In the genomic region with DNA sequence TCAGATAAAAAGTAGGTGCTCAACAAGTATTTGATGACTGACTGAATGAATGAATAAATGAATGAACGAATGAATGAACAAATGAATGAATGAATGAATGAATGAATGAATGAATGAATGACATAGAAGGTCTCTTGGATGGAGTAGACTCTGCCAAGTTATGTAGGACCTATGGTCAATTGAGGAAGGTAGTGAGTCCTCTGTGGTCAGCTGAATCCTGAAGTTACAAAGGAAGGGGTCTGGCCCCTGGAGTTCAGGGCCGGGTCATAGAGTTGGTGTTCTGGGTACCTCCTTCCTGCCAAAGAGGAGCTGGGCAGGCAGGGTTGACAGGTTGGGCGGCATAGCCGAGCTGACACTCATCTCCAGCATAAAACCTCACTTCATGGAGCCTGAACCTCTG, we compare ENCODE assay signal across 23 mouse cellular contexts. TPM values are rescaled to one million over a fixed set of nuclear protein-coding genes. Genes with fewer than 3 reads are reported as not detected.
DNase-seq lines count a peak whose midpoint lies in the region; ATAC-seq and TF ChIP-seq lines count a peak whose summit lies in the region.
"Had no signal": no experiment of that assay in that cellular context is flagged by ENCODE, and none has a peak within 500 bp of the region (broad histone marks: within the 10 kb centered on the region; RNA-seq: fewer than 3 reads in every experiment).

A gene (plus strand): TSS at position 301 of the 400 bp plus-strand sequence.

- TF ChIP-seq CTCF in lung, adult 2 months (IDR thresholded peaks at IDR 0.05; ENCODE audit: insufficient read depth, low read length), result no peak
- no peak for TF ChIP-seq CTCF in lung, postnatal 0 days (IDR thresholded peaks at IDR 0.05)
- no peak for TF ChIP-seq CTCF in E14TG2a.4 (conservative IDR thresholded peaks at IDR 0.05; ENCODE audit: low read length)
- no peak for TF ChIP-seq CTCF in small intestine, adult 2 months (IDR thresholded peaks at IDR 0.05; ENCODE audit: extremely low read depth, insufficient read length, insufficient replicate concordance, low read depth, low read length)

- TF ChIP-seq EP300 in lung, postnatal 0 days (IDR thresholded peaks at IDR 0.05), result no peak

- no peaks in the 10 kb centered on the region for H3K9me3 ChIP-seq in lung, postnatal 0 days (ENCODE audit: low read length)
- H3K9me3 ChIP-seq in E14TG2a.4 (ENCODE audit: low read length), result no peaks in the 10 kb centered on the region
- no peaks in the 10 kb centered on the region for H3K9me3 ChIP-seq in intestine, embryonic 15.5 days
- H3K9me3 ChIP-seq: embryonic facial prominence, embryonic 10.5 days; forebrain, embryonic 13.5 days; G1E; hindbrain, embryonic 13.5 days had no signal

- no peak within 1 kb of the TSS for H3K4me2 ChIP-seq in lung, postnatal 0 days (replicated peaks; ENCODE audit: low read depth, low read length)
- H3K4me2 ChIP-seq in intestine, embryonic 15.5 days (replicated peaks), result no peak within 1 kb of the TSS
- H3K4me2 ChIP-seq: forebrain, embryonic 13.5 days; hindbrain, embryonic 13.5 days had no signal

- DNase-seq in lung, adult 2 months, result no peak
- no peak for DNase-seq in lung, postnatal 0 days (ENCODE audit: low spot score)
- no peak for DNase-seq in retina, postnatal 1 day
- DNase-seq in gastrocnemius, postnatal 10 days, result no peak
- DNase-seq: adrenal gland, postnatal 10 days; cerebellum, adult 2 months; forebrain, postnatal 0 days; gastrocnemius, postnatal 25 days; heart, adult 11 months; heart, postnatal 10 days had no signal

- ATAC-seq in lung, postnatal 0 days, result no peak
- peak; percentile 19 for ATAC-seq in intestine, embryonic 15.5 days
- no peak for ATAC-seq in cerebellum, adult (ENCODE audit: insufficient number of reproducible peaks, low FRiP score, low TSS enrichment)
- ATAC-seq: forebrain, embryonic 13.5 days; forebrain, postnatal 0 days had no signal

- no peak within 1 kb of the TSS for H3K4me3 ChIP-seq in lung, adult 2 months (replicated peaks; ENCODE audit: extremely low read depth, low read depth, low read length)
- no peak within 1 kb of the TSS for H3K4me3 ChIP-seq in lung, postnatal 0 days (ENCODE audit: low read depth, low read length)
- H3K4me3 ChIP-seq in E14TG2a.4 (replicated peaks; ENCODE audit: low read length), result peak within 1 kb of the TSS; percentile 35; the same call in 1 of the 2 replicates
- H3K4me3 ChIP-seq in intestine, embryonic 15.5 days (replicated peaks), result no peak within 1 kb of the TSS
- peak within 1 kb of the TSS; percentile 16 for H3K4me3 ChIP-seq in small intestine, adult 2 months (ENCODE audit: low read depth, low read length)
- H3K4me3 ChIP-seq: embryonic facial prominence, embryonic 10.5 days; forebrain, embryonic 13.5 days; hindbrain, embryonic 13.5 days had no signal

- no peaks in the 10 kb centered on the region for H3K36me3 ChIP-seq in lung, postnatal 0 days (ENCODE audit: insufficient read depth, low read length)
- no peaks in the 10 kb centered on the region for H3K36me3 ChIP-seq in E14TG2a.4 (ENCODE audit: insufficient read depth, low read length)
- H3K36me3 ChIP-seq in intestine, embryonic 15.5 days, result no peaks in the 10 kb centered on the region
- H3K36me3 ChIP-seq in small intestine, adult 2 months (ENCODE audit: control insufficient read depth, insufficient read depth, low read length), result no peaks in the 10 kb centered on the region
- H3K36me3 ChIP-seq: embryonic facial prominence, embryonic 10.5 days; G1E; hindbrain, embryonic 13.5 days had no signal

- H3K4me1 ChIP-seq in lung, adult 2 months (ENCODE audit: control insufficient read depth, insufficient read depth, low read length), result no peaks in the 10 kb centered on the region
- no peaks in the 10 kb centered on the region for H3K4me1 ChIP-seq in lung, postnatal 0 days (ENCODE audit: insufficient read depth, low read depth, low read length)
- peaks cover 36% of the 10 kb centered on the region for H3K4me1 ChIP-seq in E14TG2a.4 (replicated peaks; ENCODE audit: low read depth, low read length)
- no peaks in the 10 kb centered on the region for H3K4me1 ChIP-seq in intestine, embryonic 15.5 days (replicated peaks)
- H3K4me1 ChIP-seq in small intestine, adult 2 months (ENCODE audit: control insufficient read depth, insufficient read depth, insufficient read length, low read length), result peaks cover 22% of the 10 kb centered on the region
- H3K4me1 ChIP-seq: embryonic facial prominence, embryonic 10.5 days; forebrain, embryonic 13.5 days; hindbrain, embryonic 13.5 days had no signal

- WGBS in lung, adult 2 months, result 58% methylated on average over 4 of the region's 4 CpGs
- WGBS in lung, postnatal 0 days, result 61% methylated on average over 4 of the region's 4 CpGs
- WGBS in intestine, embryonic 15.5 days, result 71% methylated on average over 4 of the region's 4 CpGs
- WGBS in small intestine, adult 2 months, result 44% methylated on average over 4 of the region's 4 CpGs

- TF ChIP-seq POLR2A in lung, adult 2 months (IDR thresholded peaks at IDR 0.05; ENCODE audit: borderline replicate concordance, extremely low read depth, low read depth, low read length), result no peak
- no peak for TF ChIP-seq POLR2A in small intestine, adult 2 months (IDR thresholded peaks at IDR 0.05; ENCODE audit: low read depth, low read length)

- no peak within 1 kb of the TSS for H3K9ac ChIP-seq in lung, postnatal 0 days (replicated peaks; ENCODE audit: low read depth)
- H3K9ac ChIP-seq in intestine, embryonic 15.5 days, result no peak within 1 kb of the TSS
- H3K9ac ChIP-seq: forebrain, embryonic 13.5 days; forebrain, postnatal 0 days; hindbrain, embryonic 13.5 days had no signal

- H3K27ac ChIP-seq in lung, postnatal 0 days (ENCODE audit: low read length), result no peak within 1 kb of the TSS
- peak within 1 kb of the TSS; percentile 24; the same call in 1 of the 2 replicates for H3K27ac ChIP-seq in intestine, embryonic 15.5 days
- H3K27ac ChIP-seq in small intestine, adult 2 months (ENCODE audit: insufficient read depth, low read depth, low read length), result peak within 1 kb of the TSS; percentile 91
- H3K27ac ChIP-seq: embryonic facial prominence, embryonic 10.5 days; forebrain, embryonic 13.5 days; hindbrain, embryonic 13.5 days; hindbrain, postnatal 0 days had no signal

- H3K27me3 ChIP-seq in lung, postnatal 0 days (replicated peaks; ENCODE audit: insufficient read depth, low read length), result no peaks in the 10 kb centered on the region
- H3K27me3 ChIP-seq in E14TG2a.4 (ENCODE audit: insufficient read depth, low read length), result no peaks in the 10 kb centered on the region
- no peaks in the 10 kb centered on the region for H3K27me3 ChIP-seq in intestine, embryonic 15.5 days (replicated peaks)
- no peaks in the 10 kb centered on the region for H3K27me3 ChIP-seq in small intestine, adult 2 months (ENCODE audit: control insufficient read depth, insufficient read depth, low read length)
- H3K27me3 ChIP-seq: forebrain, embryonic 13.5 days; hindbrain, embryonic 13.5 days had no signal

RNA-seq across cellular contexts. Expression of the gene that starts here (rescaled TPM):
- 0.24 and 12.9 TPM in 2 replicates for polyA plus RNA-seq in lung, adult 2 months (2012; rRNA removed)
- 0.18 TPM in 2 replicates for polyA plus RNA-seq in lung, postnatal 0 days (2015; fragmentation: Nextera tagmentation; extraction: Ambion mirVana)
- 0.11 and 0.18 TPM in 2 replicates for polyA plus RNA-seq in intestine, embryonic 15.5 days (2015; fragmentation: Nextera tagmentation; extraction: Ambion mirVana)
- 3.9 and 4.0 TPM in 2 replicates for polyA plus RNA-seq in small intestine, adult 2 months (2012; rRNA removed)
- not detected for total RNA-seq in gastrocnemius, postnatal 10 days (2021)
- total RNA-seq: adrenal gland, postnatal 4 days; forebrain, postnatal 0 days; G1E; gastrocnemius, adult 18-20 months; gastrocnemius, postnatal 25 days; heart, postnatal 10 days; hematopoietic stem cell, adult 5-6 weeks; hindbrain, postnatal 0 days had no signal
- polyA plus RNA-seq: cerebellum, adult 2 months; forebrain, postnatal 0 days; G1E; heart, embryonic 14.5 days; hindbrain, postnatal 0 days had no signal

Comparison
In these comparisons a context has a peak if more than half of its experiments do, and no peak if none do; other contexts are left out.
1. Peak in ATAC-seq and H3K27ac ChIP-seq in intestine, embryonic 15.5 days; RNA of the gene not detected or under 1 TPM.
2. H3K4me3 ChIP-seq: peak in E14TG2a.4 (single experiment) and small intestine, adult 2 months (single experiment); none in lung, adult 2 months (single experiment), lung, postnatal 0 days (single experiment) and intestine, embryonic 15.5 days (single experiment).